Mouse (Mus musculus): ENCODE measurements around the gene Zfhx3. TPM values are rescaled to one million over a fixed set of nuclear protein-coding genes. Genes with fewer than 3 reads are reported as not detected.

The Zfhx3 gene
- polyA plus RNA-seq, 1 experiment from 2014 or later: 60.2 TPM

DNA sequence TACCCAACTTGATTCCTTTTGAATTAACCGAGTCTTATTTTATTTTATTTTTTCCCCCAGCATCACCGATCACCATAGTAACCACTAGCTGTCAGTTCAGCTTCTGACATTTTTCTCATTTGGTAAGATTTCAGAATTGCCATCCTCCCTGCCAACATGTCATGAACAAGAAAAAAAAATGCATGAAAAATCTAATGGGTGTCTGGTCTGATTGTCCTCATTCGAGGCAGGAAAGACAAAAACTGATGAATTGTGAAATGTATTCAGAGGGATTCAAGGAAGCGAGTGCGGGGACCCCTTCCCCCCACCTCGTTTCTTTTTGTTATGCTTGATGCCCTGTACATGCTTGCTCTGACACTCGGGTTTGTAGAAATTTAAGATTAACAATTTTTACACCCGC lies 15.1 kb downstream of the Zfhx3 start:
- ATAC-seq (replicated peaks): no peak
- no peaks in the 10 kb centered on the region for H3K36me3 ChIP-seq (replicated peaks)
- H3K27ac ChIP-seq: peak overlapping the region; percentile 81; the same call in 1 of the 2 replicates
- H3K4me1 ChIP-seq: peaks cover 32% of the 10 kb centered on the region
- H3K4me3 ChIP-seq: no peak overlapping the region
- H3K27me3 ChIP-seq (replicated peaks): no peaks in the 10 kb centered on the region
- H3K9me3 ChIP-seq: no peaks in the 10 kb centered on the region
- no peak overlapping the region for H3K4me2 ChIP-seq
- WGBS: 31% methylated on average over 8 of the region's 8 CpGs
- no peak overlapping the region for H3K9ac ChIP-seq

DNA sequence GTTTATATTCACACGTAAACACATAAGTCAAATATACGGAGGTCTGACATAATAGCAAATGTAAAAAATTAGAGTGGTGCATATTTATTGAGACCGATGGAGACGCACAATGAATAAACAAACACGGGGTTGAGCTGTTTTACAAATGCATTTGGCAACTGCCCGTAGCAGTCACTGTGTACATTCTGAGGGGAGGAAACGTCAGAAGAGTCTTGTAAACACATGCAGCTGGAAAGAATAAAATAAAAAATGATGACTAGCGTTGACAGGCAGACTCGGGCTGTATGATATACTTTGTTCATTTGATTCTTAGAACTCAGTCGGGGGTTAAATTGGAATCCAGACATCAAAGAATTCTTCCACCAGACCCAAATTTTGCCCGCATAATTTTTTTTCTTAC lies 18.0 kb downstream of the Zfhx3 start:
- Histone ChIP-seq H3K27me3 (replicated peaks) (no peaks in the 10 kb centered on the region), H3K4me1 (peaks cover 29% of the 10 kb centered on the region), H3K9ac (no peak overlapping the region), H3K4me3 (no peak overlapping the region), H3K36me3 (replicated peaks) (no peaks in the 10 kb centered on the region), H3K27ac (peak overlapping the region; percentile 40), H3K9me3 (no peaks in the 10 kb centered on the region), H3K4me2 (peak overlapping the region; percentile 0; the same call in 1 of the 2 replicates)
- 50% methylated on average over 11 of the region's 11 CpGs for WGBS
- ATAC-seq (replicated peaks): no peak

- Histone ChIP-seq H3K4me1 (peaks cover 27% of the 10 kb centered on the region), H3K4me2 (peak overlapping the region; percentile 0; the same call in 1 of the 2 replicates), H3K36me3 (replicated peaks) (no peaks in the 10 kb centered on the region), H3K27ac (peak overlapping the region; percentile 40), H3K9me3 (no peaks in the 10 kb centered on the region), H3K9ac (no peak overlapping the region), H3K4me3 (no peak overlapping the region), H3K27me3 (replicated peaks) (no peaks in the 10 kb centered on the region)
- WGBS: 45% methylated on average over 8 of the region's 8 CpGs
- ATAC-seq (replicated peaks): no peak
Observed at GRCm38 (mm10) chr8:107960878-107961277, 18.4 kb downstream of the Zfhx3 start.

- Histone ChIP-seq H3K4me2 (no peak overlapping the region), H3K27ac (no peak overlapping the region), H3K9me3 (no peaks in the 10 kb centered on the region), H3K36me3 (replicated peaks) (no peaks in the 10 kb centered on the region), H3K27me3 (replicated peaks) (no peaks in the 10 kb centered on the region), H3K9ac (no peak overlapping the region), H3K4me3 (no peak overlapping the region), H3K4me1 (no peaks in the 10 kb centered on the region)
- ATAC-seq (replicated peaks): no peak
- 89% methylated on average over 4 of the region's 4 CpGs for WGBS
Observed at GRCm38 (mm10) chr8:107972198-107972597, 29.8 kb downstream of the Zfhx3 start.

DNA sequence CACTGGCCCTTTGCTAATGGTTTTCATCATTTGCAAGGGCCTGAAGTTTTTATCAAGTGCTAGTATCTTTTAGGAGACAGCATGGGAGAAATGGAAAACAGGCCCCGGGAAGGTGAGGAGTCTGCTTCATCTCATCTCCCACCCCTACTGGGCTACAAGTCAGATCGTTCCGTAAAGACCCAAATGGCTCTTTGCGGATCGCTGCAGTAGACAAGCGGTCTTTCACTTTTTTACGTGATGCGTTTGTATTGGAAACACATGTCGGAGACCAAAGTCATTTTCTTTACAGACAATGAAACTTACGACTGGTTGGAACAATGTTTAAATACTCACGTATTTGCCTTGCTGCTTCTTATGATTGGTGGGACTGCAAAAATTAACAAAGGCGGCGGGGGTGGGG lies 32.0 kb downstream of the Zfhx3 start:
- Histone ChIP-seq H3K9ac (no peak overlapping the region), H3K4me1 (no peaks in the 10 kb centered on the region), H3K27me3 (replicated peaks) (no peaks in the 10 kb centered on the region), H3K9me3 (no peaks in the 10 kb centered on the region), H3K4me2 (no peak overlapping the region), H3K4me3 (no peak overlapping the region), H3K27ac (no peak overlapping the region), H3K36me3 (replicated peaks) (no peaks in the 10 kb centered on the region)
- no peak for ATAC-seq (replicated peaks)
- WGBS: 79% methylated on average over 13 of the region's 13 CpGs

DNA sequence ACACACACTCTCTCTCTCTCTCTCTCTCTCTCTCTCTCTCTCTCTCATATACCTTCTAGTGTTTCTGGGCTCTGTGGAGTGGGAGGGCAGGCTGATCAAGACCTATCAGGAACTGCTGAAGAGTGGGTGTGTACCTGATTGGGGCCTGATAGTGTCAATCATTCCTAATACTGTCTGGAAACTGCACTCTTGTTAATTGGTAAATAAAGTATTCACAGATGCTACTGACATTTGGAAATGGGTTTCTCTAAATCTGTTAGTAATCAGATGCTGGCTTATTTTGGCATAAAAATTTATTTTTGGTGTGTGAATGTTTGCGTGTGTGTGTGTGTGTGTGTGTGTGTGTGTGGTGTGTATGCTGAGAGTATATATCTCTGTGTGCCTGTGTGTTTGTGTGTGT lies 35.8 kb downstream of the Zfhx3 start:
- 81% methylated on average over 1 of the region's 1 CpGs for WGBS
- no peak overlapping the region for H3K27ac ChIP-seq
- H3K9ac ChIP-seq: no peak overlapping the region
- H3K4me3 ChIP-seq: no peak overlapping the region
- peaks cover 4% of the 10 kb centered on the region; the same call in 1 of the 2 replicates for H3K4me1 ChIP-seq
- no peaks in the 10 kb centered on the region for H3K27me3 ChIP-seq (replicated peaks)
- ATAC-seq (replicated peaks): no peak
- no peak overlapping the region for H3K4me2 ChIP-seq
- H3K9me3 ChIP-seq: no peaks in the 10 kb centered on the region
- H3K36me3 ChIP-seq (replicated peaks): no peaks in the 10 kb centered on the region

- no peak overlapping the region for H3K9ac ChIP-seq
- no peak overlapping the region for H3K27ac ChIP-seq
- ATAC-seq (replicated peaks): no peak
- H3K4me3 ChIP-seq: no peak overlapping the region
- H3K4me1 ChIP-seq: peaks cover 4% of the 10 kb centered on the region; the same call in 1 of the 2 replicates
- 34% methylated on average over 10 of the region's 10 CpGs for WGBS
- no peaks in the 10 kb centered on the region for H3K36me3 ChIP-seq (replicated peaks)
- H3K4me2 ChIP-seq: no peak overlapping the region
- H3K9me3 ChIP-seq: no peaks in the 10 kb centered on the region
- H3K27me3 ChIP-seq (replicated peaks): no peaks in the 10 kb centered on the region; the same call in 1 of the 2 replicates
Observed at GRCm38 (mm10) chr8:107980618-107981017, 38.2 kb downstream of the Zfhx3 start.

GRCm38 (mm10) chr8:107986629-107987028 lies 44.2 kb downstream of the Zfhx3 start:
- Histone ChIP-seq H3K27ac (no peak overlapping the region), H3K27me3 (replicated peaks) (no peaks in the 10 kb centered on the region; the same call in 1 of the 2 replicates), H3K4me3 (no peak overlapping the region), H3K9me3 (no peaks in the 10 kb centered on the region), H3K36me3 (replicated peaks) (no peaks in the 10 kb centered on the region), H3K4me1 (peaks cover 4% of the 10 kb centered on the region; the same call in 1 of the 2 replicates), H3K4me2 (peak overlapping the region; percentile 30), H3K9ac (no peak overlapping the region)
- 37% methylated on average over 15 of the region's 15 CpGs for WGBS
- no peak for ATAC-seq (replicated peaks)

GRCm38 (mm10) chr8:107998874-107999273 lies 56.4 kb downstream of the Zfhx3 start:
- Histone ChIP-seq H3K27ac (no peak overlapping the region), H3K27me3 (replicated peaks) (no peaks in the 10 kb centered on the region), H3K9me3 (no peaks in the 10 kb centered on the region), H3K4me2 (no peak overlapping the region), H3K9ac (no peak overlapping the region), H3K4me3 (no peak overlapping the region), H3K4me1 (no peaks in the 10 kb centered on the region), H3K36me3 (replicated peaks) (no peaks in the 10 kb centered on the region)
- no peak for ATAC-seq (replicated peaks)
- WGBS: 97% methylated on average over 10 of the region's 10 CpGs

GRCm38 (mm10) chr8:108011516-108011915 lies 69.1 kb downstream of the Zfhx3 start:
- Histone ChIP-seq H3K9me3 (no peaks in the 10 kb centered on the region), H3K9ac (no peak overlapping the region), H3K27ac (no peak overlapping the region), H3K4me1 (no peaks in the 10 kb centered on the region), H3K4me2 (no peak overlapping the region), H3K36me3 (replicated peaks) (no peaks in the 10 kb centered on the region), H3K4me3 (no peak overlapping the region), H3K27me3 (replicated peaks) (no peaks in the 10 kb centered on the region)
- 74% methylated on average over 11 of the region's 11 CpGs for WGBS
- ATAC-seq (replicated peaks): no peak

DNA sequence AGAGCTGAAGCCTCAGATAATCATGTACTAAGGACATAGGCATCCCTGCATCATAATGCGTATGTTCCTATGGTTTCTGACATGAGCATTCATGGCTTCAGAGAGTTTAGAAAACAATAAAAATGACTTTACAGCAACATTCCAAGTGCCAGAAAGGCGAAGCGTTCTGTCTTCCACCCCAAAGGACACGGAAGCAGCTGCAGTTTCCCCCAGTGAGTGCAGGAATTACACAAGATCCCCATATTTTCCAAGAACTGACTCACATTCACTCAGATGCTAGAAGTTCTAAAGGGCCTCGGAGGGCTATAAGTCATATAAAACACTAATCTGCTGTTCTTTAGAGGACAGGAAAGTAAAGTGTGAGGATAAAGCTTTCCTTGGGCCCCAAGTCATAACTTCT lies 75.3 kb downstream of the Zfhx3 start:
- no peak for ATAC-seq (replicated peaks)

DNA sequence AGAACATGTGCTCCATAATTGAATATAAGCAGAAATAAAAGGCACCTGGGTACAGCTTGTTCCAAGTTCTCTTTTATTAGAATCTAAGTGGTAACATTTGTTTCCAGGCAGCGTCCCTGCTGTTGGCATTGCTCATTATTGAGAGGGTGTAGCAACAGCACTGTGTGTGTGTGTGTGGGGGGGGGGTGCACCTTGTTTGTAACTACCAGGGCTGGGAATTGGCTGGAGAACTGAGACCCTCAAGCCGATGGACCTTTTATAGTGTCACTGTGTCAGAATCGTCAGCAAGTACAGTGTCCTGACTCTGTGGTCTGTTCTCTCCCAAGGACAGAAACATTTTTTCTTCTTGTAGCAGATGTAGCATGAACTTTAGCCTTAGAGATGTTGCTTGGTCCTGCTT lies 77.2 kb downstream of the Zfhx3 start:
- WGBS: 70% methylated on average over 3 of the region's 3 CpGs
- no peak for ATAC-seq (replicated peaks)
- H3K9ac ChIP-seq: no peak overlapping the region
- H3K9me3 ChIP-seq: no peaks in the 10 kb centered on the region
- no peak overlapping the region for H3K4me3 ChIP-seq
- no peak overlapping the region for H3K27ac ChIP-seq
- H3K27me3 ChIP-seq (replicated peaks): no peaks in the 10 kb centered on the region
- no peak overlapping the region for H3K4me2 ChIP-seq
- no peaks in the 10 kb centered on the region for H3K36me3 ChIP-seq (replicated peaks)
- no peaks in the 10 kb centered on the region for H3K4me1 ChIP-seq

More for the DNA sequence above, 75.3 kb downstream of the Zfhx3 start:
- H3K4me3 ChIP-seq: no peak overlapping the region
- H3K4me2 ChIP-seq: no peak overlapping the region
- H3K27me3 ChIP-seq (replicated peaks): no peaks in the 10 kb centered on the region
- H3K9ac ChIP-seq: no peak overlapping the region
- H3K27ac ChIP-seq: no peak overlapping the region
- H3K36me3 ChIP-seq (replicated peaks): no peaks in the 10 kb centered on the region
- WGBS: 87% methylated on average over 5 of the region's 5 CpGs
- H3K9me3 ChIP-seq: no peaks in the 10 kb centered on the region
- H3K4me1 ChIP-seq: no peaks in the 10 kb centered on the region

GRCm38 (mm10) chr8:108022404-108022803 lies 80.0 kb downstream of the Zfhx3 start:
- no peak for ATAC-seq (replicated peaks)
- Histone ChIP-seq H3K4me1 (0 out of 2 replicates have a peak, but pooled peaks cover 2% of the 10 kb centered on the region), H3K9ac (no peak overlapping the region), H3K4me2 (no peak overlapping the region), H3K27ac (no peak overlapping the region), H3K36me3 (replicated peaks) (no peaks in the 10 kb centered on the region), H3K9me3 (no peaks in the 10 kb centered on the region), H3K27me3 (replicated peaks) (no peaks in the 10 kb centered on the region), H3K4me3 (no peak overlapping the region)
- WGBS: 73% methylated on average over 4 of the region's 4 CpGs

All from midbrain, embryonic 15.5 days (tissue).